Mouse (Mus musculus): ENCODE measurements around the gene Ly6g6d. TPM values are rescaled to one million over a fixed set of nuclear protein-coding genes. Genes with fewer than 3 reads are reported as not detected.
A peak's percentile ranks its signal among the peaks of the same experiment; 100 is the strongest.

Gene Ly6g6d
- polyA plus RNA-seq, 1 experiment = not detected

DNA sequence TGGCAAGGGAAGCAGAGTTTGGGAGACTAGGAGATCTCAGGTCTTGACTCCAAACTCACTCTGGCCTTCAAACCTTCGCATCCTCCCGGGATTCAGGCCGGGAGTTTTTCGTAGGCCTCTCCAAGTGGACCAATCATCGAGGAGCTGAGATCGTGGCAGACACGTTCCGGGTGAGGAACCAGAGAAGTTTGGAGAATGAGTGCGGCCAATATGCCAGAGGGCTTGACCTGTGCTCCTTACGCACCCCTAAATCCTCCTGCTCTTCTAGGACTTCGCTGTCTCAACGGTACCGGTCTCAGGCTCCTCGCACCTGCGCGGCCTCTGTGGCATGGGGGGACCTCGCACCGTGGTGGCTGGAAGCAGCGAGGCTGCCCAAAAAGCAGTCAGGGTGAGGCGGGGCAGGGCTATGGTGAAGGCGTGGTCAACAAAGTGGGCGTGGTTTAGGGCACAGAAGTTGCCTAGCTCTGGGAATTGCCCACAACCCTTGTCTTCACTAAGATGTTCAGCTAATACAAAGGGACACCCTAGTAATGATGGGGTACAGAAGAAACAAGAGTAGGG is 17.0 kb downstream of the Ly6g6d start:
- Histone ChIP-seq H3K27ac (ENCODE audit: insufficient read depth, low read length) (no peak overlapping the region), H3K4me1 (ENCODE audit: control insufficient read depth, insufficient read depth, low read length) (0 out of 2 replicates have a peak, but pooled peaks cover 3% of the 10 kb centered on the region), H3K4me3 (ENCODE audit: insufficient read depth, low read length) (no peak overlapping the region)
- TF ChIP-seq POLR2A (IDR thresholded peaks at IDR 0.05; ENCODE audit: low read depth, low read length) (no peak), CTCF (IDR thresholded peaks at IDR 0.05; ENCODE audit: borderline replicate concordance, insufficient read depth, low read length) (no peak)

DNA sequence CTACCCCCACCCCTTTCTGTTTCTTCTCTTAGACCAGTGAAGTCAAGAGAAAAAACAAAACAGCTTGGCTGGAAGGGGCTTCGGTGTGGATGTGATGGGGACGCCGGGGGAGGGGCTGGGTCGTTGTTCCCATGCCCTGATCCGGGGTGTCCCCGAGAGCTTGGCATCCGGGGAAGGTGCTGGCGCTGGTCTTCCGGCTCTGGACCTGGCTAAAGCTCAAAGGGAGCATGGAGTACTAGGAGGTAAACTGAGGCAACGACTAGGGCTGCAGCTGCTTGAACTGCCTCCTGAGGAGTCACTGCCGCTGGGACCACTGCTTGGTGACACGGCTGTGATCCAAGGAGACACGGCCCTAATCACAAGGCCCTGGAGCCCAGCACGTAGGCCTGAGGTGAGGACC is 17.8 kb downstream of the Ly6g6d start:
- Histone ChIP-seq H3K27ac (ENCODE audit: insufficient read depth, low read length) (no peak overlapping the region), H3K4me1 (ENCODE audit: control insufficient read depth, insufficient read depth, low read length) (0 out of 2 replicates have a peak, but pooled peaks cover 3% of the 10 kb centered on the region), H3K4me3 (ENCODE audit: insufficient read depth, low read length) (peak overlapping the region; percentile 66)
- TF ChIP-seq POLR2A (IDR thresholded peaks at IDR 0.05; ENCODE audit: low read depth, low read length) (no peak), CTCF (IDR thresholded peaks at IDR 0.05; ENCODE audit: borderline replicate concordance, insufficient read depth, low read length) (no peak)

DNA sequence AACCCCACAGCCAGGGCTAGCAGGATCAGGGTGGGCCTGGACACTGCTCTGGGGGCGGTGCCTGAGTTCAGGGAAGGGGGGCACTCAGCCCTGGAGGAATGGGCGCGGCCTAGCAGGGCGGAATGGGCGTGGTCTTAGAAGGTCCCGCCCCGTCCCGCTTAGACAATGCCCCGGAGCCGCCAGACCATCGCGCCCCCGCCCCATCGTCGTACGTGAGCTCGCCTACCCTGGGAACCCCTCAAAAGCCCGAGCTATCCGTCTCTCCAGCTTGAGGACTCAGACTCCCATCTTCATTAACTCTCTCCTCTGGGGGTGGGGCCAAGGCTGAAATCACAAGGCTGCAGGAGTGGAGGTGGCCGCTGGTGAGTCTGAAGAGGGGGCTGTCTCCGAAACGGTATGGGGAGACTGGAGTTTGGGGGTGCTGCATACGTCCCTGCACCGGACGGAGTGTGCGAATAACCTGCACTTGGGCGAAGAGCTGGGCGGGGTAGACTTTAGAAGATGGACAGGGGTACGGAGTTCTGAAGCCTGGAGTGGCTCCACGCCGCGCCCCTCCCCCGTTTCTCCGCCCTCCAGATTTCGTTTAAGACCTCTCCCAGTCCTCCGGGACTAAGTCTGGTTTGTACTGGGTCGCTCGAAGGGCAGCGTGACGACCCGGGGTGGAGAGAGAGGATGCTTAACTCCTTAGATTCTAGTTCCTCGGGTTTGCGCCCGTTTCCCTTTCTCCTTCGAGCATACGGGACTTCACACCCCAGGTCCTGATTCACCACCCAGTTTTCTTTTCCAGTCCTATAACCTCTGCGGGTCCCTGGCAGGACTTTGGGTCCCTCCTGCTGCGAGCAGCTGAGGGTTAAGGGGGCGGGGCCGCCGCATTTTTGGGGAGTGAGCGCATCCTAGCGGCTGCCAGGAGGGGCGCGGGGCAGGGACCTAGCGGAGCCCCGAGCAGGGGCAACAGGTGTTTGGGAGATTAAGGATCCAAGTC is 18.7 kb downstream of the Ly6g6d start, which contains the start of gene Ddah2:
Gene Ddah2, plus strand, starts transcription at position 125 of the 982 bp plus-strand sequence.
- Histone ChIP-seq H3K4me1 (ENCODE audit: control insufficient read depth, insufficient read depth, low read length) (0 out of 2 replicates have a peak, but pooled peaks cover 3% of the 10 kb centered on the region), H3K27ac (ENCODE audit: insufficient read depth, low read length) (peak within 1 kb of the TSS; percentile 63), H3K4me3 (ENCODE audit: insufficient read depth, low read length) (peak within 1 kb of the TSS; percentile 66)
- peak; percentile 82 for TF ChIP-seq POLR2A (IDR thresholded peaks at IDR 0.05; ENCODE audit: low read depth, low read length)
- TF ChIP-seq CTCF (IDR thresholded peaks at IDR 0.05; ENCODE audit: borderline replicate concordance, insufficient read depth, low read length) = no peak

DNA sequence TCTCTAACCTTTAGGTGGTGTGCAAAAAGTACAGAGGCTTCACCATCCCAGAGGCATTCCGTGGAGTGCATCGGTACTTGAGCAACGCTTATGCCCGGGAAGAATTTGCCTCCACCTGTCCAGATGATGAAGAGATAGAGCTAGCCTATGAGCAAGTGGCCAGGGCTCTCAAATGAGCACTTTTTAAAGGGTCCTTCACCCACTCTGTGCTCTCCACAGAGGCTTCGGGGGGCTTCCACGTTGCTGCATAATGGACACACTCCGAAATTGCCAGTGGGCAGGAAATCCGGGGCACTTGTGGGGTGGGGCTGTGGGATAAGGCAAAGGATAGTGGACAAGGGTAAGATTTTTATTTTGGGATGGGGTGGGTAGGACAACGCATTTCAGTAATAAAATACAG is 19.5 kb downstream of the Ly6g6d start:
- Histone ChIP-seq H3K27ac (ENCODE audit: insufficient read depth, low read length) (no peak overlapping the region), H3K4me1 (ENCODE audit: control insufficient read depth, insufficient read depth, low read length) (0 out of 2 replicates have a peak, but pooled peaks cover 3% of the 10 kb centered on the region), H3K4me3 (ENCODE audit: insufficient read depth, low read length) (no peak overlapping the region)
- TF ChIP-seq POLR2A (IDR thresholded peaks at IDR 0.05; ENCODE audit: low read depth, low read length) = no peak
- no peak for TF ChIP-seq CTCF (IDR thresholded peaks at IDR 0.05; ENCODE audit: borderline replicate concordance, insufficient read depth, low read length)

DNA sequence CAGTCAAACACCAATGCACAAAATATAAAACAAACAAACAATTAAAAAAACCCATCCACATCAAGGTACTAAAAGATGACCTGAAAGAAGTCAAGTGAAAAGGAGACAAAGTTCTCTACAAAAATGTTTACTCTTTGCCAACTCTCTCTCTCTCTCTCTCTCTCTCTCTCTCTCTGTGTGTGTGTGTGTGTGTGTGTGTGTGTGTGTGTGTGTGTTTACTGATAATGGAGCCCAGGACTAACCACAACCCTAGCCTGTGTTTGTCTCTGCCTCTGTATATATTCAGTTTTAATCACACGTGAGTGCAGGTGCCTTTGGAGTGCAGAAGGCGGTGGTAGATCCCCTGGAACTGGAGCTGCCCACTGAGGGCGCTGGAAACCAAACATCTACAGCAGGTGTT is 20.8 kb downstream of the Ly6g6d start:
- TF ChIP-seq CTCF (IDR thresholded peaks at IDR 0.05; ENCODE audit: borderline replicate concordance, insufficient read depth, low read length) = no peak
- no peak for TF ChIP-seq POLR2A (IDR thresholded peaks at IDR 0.05; ENCODE audit: low read depth, low read length)
- H3K27ac ChIP-seq (ENCODE audit: insufficient read depth, low read length) = no peak overlapping the region
- H3K4me3 ChIP-seq (ENCODE audit: insufficient read depth, low read length) = no peak overlapping the region
- 0 out of 2 replicates have a peak, but pooled peaks cover 6% of the 10 kb centered on the region for H3K4me1 ChIP-seq (ENCODE audit: control insufficient read depth, insufficient read depth, low read length)

DNA sequence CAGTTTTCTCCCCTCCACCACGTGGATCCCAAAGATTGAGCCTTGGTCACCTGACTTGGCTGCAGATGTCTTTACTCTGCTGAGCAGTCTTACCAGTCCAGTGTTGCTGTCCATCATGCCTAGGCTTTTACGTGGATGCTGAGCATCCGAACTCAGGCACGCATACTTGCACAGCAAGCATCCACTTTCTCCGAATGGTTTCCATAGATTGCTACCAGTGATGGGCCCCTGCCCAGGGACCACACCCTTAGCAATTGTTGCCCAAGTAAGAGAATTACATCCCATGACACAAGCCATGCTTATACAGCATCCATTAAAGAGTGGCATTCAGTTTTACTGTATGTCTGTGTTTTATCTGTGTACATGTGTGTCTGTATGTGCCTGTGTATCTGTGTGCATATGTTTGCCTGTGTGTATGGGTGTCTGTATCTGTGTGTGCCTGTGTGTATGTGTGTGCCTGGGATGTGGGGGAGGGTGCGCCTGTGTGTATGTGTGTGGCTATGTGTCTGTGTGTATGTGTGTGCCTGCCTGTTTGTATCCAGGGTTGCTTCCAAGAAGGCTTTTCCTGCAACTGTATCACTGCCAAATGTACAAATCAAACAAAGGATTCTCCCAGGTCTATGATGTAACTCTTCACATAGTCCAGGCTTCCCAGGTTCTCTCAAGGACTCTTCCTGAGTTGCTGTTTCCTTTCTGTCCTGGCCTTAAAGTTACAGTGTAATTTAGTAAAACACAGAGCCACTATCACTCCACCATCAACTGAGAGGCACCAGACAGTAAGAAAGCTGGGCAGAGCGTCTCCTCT is 22.0 kb downstream of the Ly6g6d start:
- Histone ChIP-seq H3K27ac (ENCODE audit: insufficient read depth, low read length) (no peak overlapping the region), H3K4me3 (ENCODE audit: insufficient read depth, low read length) (no peak overlapping the region), H3K4me1 (ENCODE audit: control insufficient read depth, insufficient read depth, low read length) (0 out of 2 replicates have a peak, but pooled peaks cover 6% of the 10 kb centered on the region)
- TF ChIP-seq POLR2A (IDR thresholded peaks at IDR 0.05; ENCODE audit: low read depth, low read length) = no peak
- TF ChIP-seq CTCF (IDR thresholded peaks at IDR 0.05; ENCODE audit: borderline replicate concordance, insufficient read depth, low read length) = no peak

DNA sequence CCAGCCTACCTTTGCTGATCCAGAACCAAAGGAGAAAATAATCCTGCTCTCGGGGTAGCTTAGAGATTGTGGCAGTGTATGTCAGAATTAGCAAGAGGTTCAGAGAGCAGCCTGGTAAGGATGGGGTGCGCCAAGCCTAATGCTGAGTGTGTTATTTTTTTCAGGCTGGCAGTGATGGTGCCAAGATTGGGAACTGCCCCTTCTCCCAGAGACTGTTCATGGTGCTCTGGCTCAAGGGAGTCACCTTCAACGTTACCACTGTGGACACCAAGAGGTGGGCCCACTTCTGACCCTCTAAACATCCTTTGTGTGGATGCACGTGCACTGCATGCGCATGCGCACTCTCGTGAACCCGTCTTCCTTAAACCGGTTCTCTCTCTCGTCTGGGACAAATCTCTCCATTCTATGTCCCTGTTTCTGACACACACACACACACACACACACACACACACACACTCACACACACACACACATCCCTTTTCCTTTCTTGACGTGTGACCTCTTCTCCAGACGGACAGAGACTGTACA is 25.5 kb downstream of the Ly6g6d start:
- no peak for TF ChIP-seq CTCF (IDR thresholded peaks at IDR 0.05; ENCODE audit: borderline replicate concordance, insufficient read depth, low read length)
- TF ChIP-seq POLR2A (IDR thresholded peaks at IDR 0.05; ENCODE audit: low read depth, low read length) = no peak

DNA sequence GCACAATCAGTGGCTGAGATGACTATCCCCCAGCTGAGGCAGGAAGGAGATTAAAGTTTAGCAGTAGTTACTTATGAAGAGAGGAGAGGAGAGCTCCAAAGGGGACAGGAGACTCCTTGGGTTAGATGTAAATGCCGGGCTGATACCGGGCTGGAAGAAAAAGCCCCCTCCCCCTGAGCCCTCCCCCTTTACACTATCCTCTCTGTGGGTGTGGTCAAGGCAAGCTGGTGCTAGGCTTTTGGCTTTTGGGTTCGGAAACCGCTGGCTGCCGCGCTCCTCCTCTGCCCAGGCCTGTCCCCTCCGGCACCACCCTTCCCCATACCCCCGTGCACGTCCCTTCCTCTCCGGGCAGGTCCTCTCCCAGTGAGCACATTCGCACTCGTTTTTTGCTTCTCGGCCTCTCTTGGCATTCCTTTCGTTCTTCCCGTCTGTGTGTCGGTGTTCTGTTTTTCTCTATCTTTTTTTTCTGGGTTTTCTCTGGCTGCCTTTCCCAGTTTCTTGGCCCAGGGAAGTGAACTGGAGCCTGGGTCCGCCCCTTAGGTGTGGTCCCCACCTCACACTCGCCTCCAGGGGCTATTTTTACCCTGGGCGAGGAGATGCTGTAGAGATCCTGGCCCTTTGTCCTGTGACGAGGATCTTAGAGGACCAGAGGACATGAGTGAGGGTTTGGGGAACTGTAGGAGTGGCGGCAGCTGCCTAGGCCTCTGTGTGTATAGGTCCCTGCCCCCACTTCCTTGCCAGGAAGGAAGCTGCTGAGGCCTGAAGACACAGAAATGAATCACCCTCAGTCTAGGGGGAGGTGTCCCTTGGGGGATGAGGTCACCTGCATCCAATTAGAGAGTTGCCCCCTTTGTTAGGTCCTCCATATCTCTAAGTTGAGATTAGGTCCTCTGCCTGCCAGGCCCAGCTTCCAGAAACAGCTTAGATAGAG is 26.4 kb downstream of the Ly6g6d start:
- H3K27ac ChIP-seq (ENCODE audit: insufficient read depth, low read length) = peak overlapping the region; percentile 99
- H3K4me3 ChIP-seq (ENCODE audit: insufficient read depth, low read length) = peak overlapping the region; percentile 83
- H3K4me1 ChIP-seq (ENCODE audit: control insufficient read depth, insufficient read depth, low read length) = 0 out of 2 replicates have a peak, but pooled peaks cover 6% of the 10 kb centered on the region
- TF ChIP-seq POLR2A (IDR thresholded peaks at IDR 0.05; ENCODE audit: low read depth, low read length) = peak; percentile 80
- no peak for TF ChIP-seq CTCF (IDR thresholded peaks at IDR 0.05; ENCODE audit: borderline replicate concordance, insufficient read depth, low read length)

More for the DNA sequence above, 25.5 kb downstream of the Ly6g6d start:
- H3K4me3 ChIP-seq (ENCODE audit: insufficient read depth, low read length) = peak overlapping the region; percentile 83
- peak overlapping the region; percentile 99 for H3K27ac ChIP-seq (ENCODE audit: insufficient read depth, low read length)
- 0 out of 2 replicates have a peak, but pooled peaks cover 6% of the 10 kb centered on the region for H3K4me1 ChIP-seq (ENCODE audit: control insufficient read depth, insufficient read depth, low read length)
